Mouse (Mus musculus): ENCODE results near the gene Nprl3.

DNA sequence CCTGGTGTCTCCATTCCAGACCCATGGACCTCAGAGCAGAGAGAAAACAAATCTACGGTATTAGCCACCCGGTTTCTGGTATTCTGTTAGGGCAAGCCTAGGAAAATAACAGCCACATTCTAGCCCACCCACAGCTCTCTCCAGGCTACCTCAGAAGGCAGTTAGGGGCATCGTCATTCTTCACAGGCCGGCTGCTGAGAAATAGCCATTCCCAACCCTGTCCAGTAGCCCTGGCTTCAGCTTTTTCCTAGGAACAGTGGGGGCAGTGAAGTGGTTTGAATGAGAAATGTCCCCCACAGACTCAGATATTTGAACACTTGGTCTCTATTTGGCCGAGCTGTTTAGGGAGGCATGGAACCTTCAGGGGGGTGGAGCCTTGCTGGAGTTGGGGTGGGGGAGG, 78.1 kb downstream of the Nprl3 start:
- TF ChIP-seq POLR2A (IDR thresholded peaks at IDR 0.05; ENCODE audit: borderline replicate concordance, insufficient read depth, low read length), result no peak
- TF ChIP-seq CTCF (IDR thresholded peaks at IDR 0.05; ENCODE audit: borderline replicate concordance, insufficient read depth, low read depth, low read length), result no peak

Measured in cerebellum, adult 2 months (tissue).